Mouse (Mus musculus): ENCODE measurements around the gene Fgf7. TPM values are rescaled to one million over a fixed set of nuclear protein-coding genes. Genes with fewer than 3 reads are reported as not detected.
A peak's percentile ranks its signal among the peaks of the same experiment; 100 is the strongest.

The Fgf7 gene
- 0.93 and 1.4 TPM in 2 replicates for polyA plus RNA-seq (2015; fragmentation: Nextera tagmentation; extraction: Ambion mirVana)

- H3K4me3 ChIP-seq: no peak within 1 kb of the TSS
- H3K4me2 ChIP-seq: peak within 1 kb of the TSS; percentile 38
- WGBS: 36% methylated on average over 15 of the region's 15 CpGs
- H3K27ac ChIP-seq: no peak within 1 kb of the TSS
- peak within 1 kb of the TSS; percentile 21; the same call in 1 of the 2 replicates for H3K9ac ChIP-seq
- no peaks in the 10 kb centered on the region for H3K36me3 ChIP-seq (ENCODE audit: poor library complexity, severe bottlenecking)
- H3K4me1 ChIP-seq: peaks cover 9% of the 10 kb centered on the region; the same call in 1 of the 2 replicates
- H3K9me3 ChIP-seq (replicated peaks): no peaks in the 10 kb centered on the region
- H3K27me3 ChIP-seq: no peaks in the 10 kb centered on the region
- ATAC-seq: peak; percentile 83
Measured at GRCm38 (mm10) chr2:126034379-126035005, at the start of gene Fgf7. Gene Fgf7, plus strand, starts transcription at chr2:126034658.

DNA sequence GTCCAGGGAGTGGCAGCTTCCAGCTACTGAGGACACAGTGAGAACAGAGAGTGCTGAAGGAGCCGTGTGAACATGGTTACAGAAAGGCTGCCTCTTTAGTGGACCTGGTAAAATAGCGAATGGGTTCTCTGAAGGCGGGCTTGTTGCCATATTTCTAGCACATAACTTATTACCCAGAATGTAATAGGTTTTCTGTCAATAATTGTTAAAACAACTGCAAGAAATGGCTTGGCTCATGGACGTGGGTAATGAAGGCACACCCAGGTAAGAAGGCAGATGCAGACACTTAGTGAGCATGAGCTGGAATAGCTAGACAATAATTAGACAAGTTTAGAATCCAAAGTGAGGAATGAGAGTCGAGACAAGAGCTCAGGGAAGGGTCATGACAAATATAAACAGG is 32.2 kb upstream of the Fgf7 start:
- no peak overlapping the region for H3K9ac ChIP-seq
- ATAC-seq: no peak
- WGBS: 80% methylated on average over 5 of the region's 5 CpGs
- no peak overlapping the region for H3K4me3 ChIP-seq
- no peaks in the 10 kb centered on the region for H3K36me3 ChIP-seq (ENCODE audit: poor library complexity, severe bottlenecking)
- H3K4me1 ChIP-seq: no peaks in the 10 kb centered on the region
- no peak overlapping the region for H3K4me2 ChIP-seq
- no peaks in the 10 kb centered on the region for H3K9me3 ChIP-seq (replicated peaks)
- no peaks in the 10 kb centered on the region for H3K27me3 ChIP-seq
- H3K27ac ChIP-seq: no peak overlapping the region

GRCm38 (mm10) chr2:126006088-126006487 is 28.4 kb upstream of the Fgf7 start:
- H3K4me3 ChIP-seq: no peak overlapping the region
- H3K36me3 ChIP-seq (ENCODE audit: poor library complexity, severe bottlenecking): no peaks in the 10 kb centered on the region
- peaks cover 9% of the 10 kb centered on the region for H3K4me1 ChIP-seq
- ATAC-seq: peak; percentile 85
- no peaks in the 10 kb centered on the region for H3K9me3 ChIP-seq (replicated peaks)
- WGBS: 41% methylated on average over 3 of the region's 3 CpGs
- H3K4me2 ChIP-seq: no peak overlapping the region
- no peaks in the 10 kb centered on the region for H3K27me3 ChIP-seq
- no peak overlapping the region for H3K9ac ChIP-seq
- H3K27ac ChIP-seq: no peak overlapping the region

DNA sequence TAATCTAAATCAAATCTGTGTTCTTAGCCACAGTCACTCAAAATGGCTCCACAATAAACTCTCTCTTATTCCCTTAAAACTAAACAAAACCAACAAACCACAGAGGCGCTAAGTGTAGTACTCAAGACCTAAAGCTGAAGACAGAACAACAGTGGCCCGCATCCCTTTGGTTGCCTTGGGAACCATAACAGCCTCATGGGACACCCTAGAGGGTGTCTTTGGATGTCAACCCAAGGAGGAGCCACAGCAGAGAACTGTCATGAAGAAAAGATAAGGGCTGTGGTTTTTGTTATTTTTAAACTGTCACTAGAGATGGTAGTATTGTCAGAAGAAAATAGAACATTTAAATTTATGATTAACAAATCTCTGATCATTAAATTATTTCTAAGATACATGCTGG is 27.7 kb upstream of the Fgf7 start:
- Histone ChIP-seq H3K9ac (no peak overlapping the region), H3K4me2 (no peak overlapping the region), H3K27me3 (no peaks in the 10 kb centered on the region), H3K9me3 (replicated peaks) (no peaks in the 10 kb centered on the region), H3K4me1 (peaks cover 9% of the 10 kb centered on the region), H3K4me3 (no peak overlapping the region), H3K27ac (no peak overlapping the region), H3K36me3 (ENCODE audit: poor library complexity, severe bottlenecking) (no peaks in the 10 kb centered on the region)
- no peak for ATAC-seq
- 73% methylated on average over 2 of the region's 2 CpGs for WGBS

- Histone ChIP-seq H3K27ac (peak overlapping the region; percentile 41; the same call in 1 of the 2 replicates), H3K9ac (no peak overlapping the region), H3K4me1 (peaks cover 21% of the 10 kb centered on the region), H3K4me2 (0 out of 2 replicates have a peak overlapping the region, but pooled peaks have one; percentile 22), H3K4me3 (no peak overlapping the region), H3K27me3 (no peaks in the 10 kb centered on the region), H3K9me3 (replicated peaks) (no peaks in the 10 kb centered on the region), H3K36me3 (ENCODE audit: poor library complexity, severe bottlenecking) (no peaks in the 10 kb centered on the region)
- peak; percentile 81 for ATAC-seq
- WGBS: 15% methylated on average over 12 of the region's 12 CpGs
Measured at GRCm38 (mm10) chr2:126014989-126015710, 19.3 kb upstream of the Fgf7 start.

GRCm38 (mm10) chr2:126015763-126016473 is 18.5 kb upstream of the Fgf7 start:
- H3K9me3 ChIP-seq (replicated peaks): no peaks in the 10 kb centered on the region
- H3K4me1 ChIP-seq: peaks cover 21% of the 10 kb centered on the region
- H3K36me3 ChIP-seq (ENCODE audit: poor library complexity, severe bottlenecking): no peaks in the 10 kb centered on the region
- H3K4me2 ChIP-seq: peak overlapping the region; percentile 25; the same call in 1 of the 2 replicates
- 0 out of 2 replicates have a peak overlapping the region, but pooled peaks have one; percentile 25 for H3K27ac ChIP-seq
- H3K4me3 ChIP-seq: no peak overlapping the region
- H3K9ac ChIP-seq: no peak overlapping the region
- H3K27me3 ChIP-seq: no peaks in the 10 kb centered on the region
- WGBS: 12% methylated on average over 3 of the region's 3 CpGs
- ATAC-seq: peak; percentile 82

GRCm38 (mm10) chr2:126031186-126031900 is 3.1 kb upstream of the Fgf7 start:
- WGBS: 56% methylated on average over 8 of the region's 8 CpGs
- Histone ChIP-seq H3K9ac (no peak overlapping the region), H3K36me3 (ENCODE audit: poor library complexity, severe bottlenecking) (no peaks in the 10 kb centered on the region), H3K27me3 (no peaks in the 10 kb centered on the region), H3K9me3 (replicated peaks) (no peaks in the 10 kb centered on the region), H3K27ac (no peak overlapping the region), H3K4me1 (peaks cover 9% of the 10 kb centered on the region; the same call in 1 of the 2 replicates), H3K4me2 (no peak overlapping the region), H3K4me3 (no peak overlapping the region)
- no peak for ATAC-seq

DNA sequence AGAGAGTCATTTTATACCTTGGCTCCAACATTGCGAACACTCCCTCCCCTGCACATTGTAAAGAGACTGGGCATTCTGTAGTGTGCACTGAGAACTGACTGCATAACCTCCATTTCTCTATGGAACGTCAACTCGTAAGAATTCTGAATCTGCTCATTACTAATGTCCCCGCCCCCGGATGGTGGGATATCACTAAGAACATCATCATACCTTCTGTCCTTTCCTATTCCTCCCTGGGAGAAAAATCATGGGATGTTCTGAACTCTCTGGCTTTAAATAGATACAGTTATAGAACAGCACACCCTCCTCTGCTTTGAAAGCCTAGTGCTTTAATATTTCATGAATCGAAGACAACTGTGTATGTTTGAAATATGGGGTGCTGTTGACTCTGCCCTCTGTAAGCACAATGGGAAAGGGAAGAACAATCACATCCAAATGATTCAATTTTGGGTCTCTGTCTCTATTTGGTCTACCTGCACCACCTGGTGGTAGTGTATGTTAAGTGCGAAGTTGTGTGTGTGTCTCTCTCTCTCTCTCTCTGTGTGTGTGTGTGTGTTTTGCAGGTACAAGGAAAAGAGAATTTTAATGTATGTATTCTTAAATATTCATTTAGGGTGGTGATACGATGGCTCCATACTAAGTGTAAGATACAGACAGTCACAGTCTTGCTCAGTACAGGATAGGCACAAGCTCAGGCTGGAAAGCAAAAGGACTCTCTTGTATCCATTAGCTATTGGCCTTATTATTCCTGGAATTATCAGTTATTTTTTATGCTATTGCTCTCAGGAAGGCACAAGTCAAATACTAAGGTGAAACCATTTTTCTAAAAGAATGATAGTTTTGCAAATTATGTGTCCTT is 1.1 kb upstream of the Fgf7 start:
- Histone ChIP-seq H3K9me3 (replicated peaks) (no peaks in the 10 kb centered on the region), H3K36me3 (ENCODE audit: poor library complexity, severe bottlenecking) (no peaks in the 10 kb centered on the region), H3K9ac (no peak overlapping the region), H3K4me2 (no peak overlapping the region), H3K4me1 (peaks cover 9% of the 10 kb centered on the region; the same call in 1 of the 2 replicates), H3K4me3 (no peak overlapping the region), H3K27ac (no peak overlapping the region), H3K27me3 (no peaks in the 10 kb centered on the region)
- ATAC-seq: 0 out of 2 replicates have a peak, but pooled peaks have one; percentile 53
- WGBS: 82% methylated on average over 8 of the region's 8 CpGs

GRCm38 (mm10) chr2:126035013-126035770 is 734 bp downstream of the Fgf7 start:
- H3K9ac ChIP-seq: no peak overlapping the region
- no peaks in the 10 kb centered on the region for H3K27me3 ChIP-seq
- no peak overlapping the region for H3K4me3 ChIP-seq
- no peak overlapping the region for H3K4me2 ChIP-seq
- ATAC-seq: no peak
- no peak overlapping the region for H3K27ac ChIP-seq
- H3K9me3 ChIP-seq (replicated peaks): no peaks in the 10 kb centered on the region
- 86% methylated on average over 15 of the region's 15 CpGs for WGBS
- H3K4me1 ChIP-seq: peaks cover 9% of the 10 kb centered on the region; the same call in 1 of the 2 replicates
- no peaks in the 10 kb centered on the region for H3K36me3 ChIP-seq (ENCODE audit: poor library complexity, severe bottlenecking)

- no peaks in the 10 kb centered on the region for H3K9me3 ChIP-seq (replicated peaks)
- no peak overlapping the region for H3K4me2 ChIP-seq
- H3K27ac ChIP-seq: no peak overlapping the region
- no peak for ATAC-seq
- no peaks in the 10 kb centered on the region for H3K36me3 ChIP-seq (ENCODE audit: poor library complexity, severe bottlenecking)
- H3K4me1 ChIP-seq: peaks cover 9% of the 10 kb centered on the region; the same call in 1 of the 2 replicates
- no peak overlapping the region for H3K9ac ChIP-seq
- WGBS: 91% methylated on average over 4 of the region's 4 CpGs
- H3K4me3 ChIP-seq: no peak overlapping the region
- H3K27me3 ChIP-seq: no peaks in the 10 kb centered on the region
Measured at GRCm38 (mm10) chr2:126036121-126036520, 1.7 kb downstream of the Fgf7 start.
